Mouse (Mus musculus) NIH3T3 (cell line): ENCODE results near the gene Tm6sf2.

Source experiments
- DNase-seq: peaks from one replicate; pipeline ENCODE4 v3.0.0-alpha.2; 2012; ENCODE audit warnings: low read depth

The Tm6sf2 gene

DNA sequence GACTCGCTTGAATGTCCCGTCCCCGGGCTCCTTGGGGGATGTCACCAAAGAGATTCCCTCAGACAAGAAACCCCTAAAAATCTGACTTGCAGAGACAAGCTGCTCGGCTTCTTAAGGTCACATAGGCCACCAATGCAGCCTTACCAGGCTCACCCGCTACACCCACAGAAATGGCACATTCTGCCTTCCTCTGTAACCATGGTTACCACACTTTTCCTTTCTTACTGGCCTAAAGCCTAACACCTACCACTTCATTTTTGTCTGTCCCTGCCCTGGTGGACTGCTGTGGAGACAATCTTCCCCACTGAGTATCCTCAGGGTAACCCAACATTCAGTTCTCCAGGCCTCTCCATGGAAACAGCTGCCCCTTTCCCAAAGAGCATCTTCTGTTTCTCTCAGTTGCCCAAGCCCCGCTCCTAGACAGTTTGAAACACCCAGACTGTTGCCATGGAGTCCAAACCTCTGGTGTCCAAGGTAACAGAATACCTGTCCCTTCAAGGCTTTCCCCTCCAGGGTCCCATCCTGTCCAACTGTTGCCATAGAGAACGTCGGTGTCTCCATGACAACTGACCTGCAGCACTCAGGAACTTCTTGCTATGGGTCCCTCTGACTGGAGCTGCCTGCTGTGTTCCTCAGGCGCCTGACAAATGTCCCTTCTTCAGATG lies 16.7 kb downstream of the Tm6sf2 start:
- no peak for DNase-seq

- peak; percentile 76 for DNase-seq
Observed at GRCm38 (mm10) chr8:70092786-70093185, 20.1 kb downstream of the Tm6sf2 start.

DNA sequence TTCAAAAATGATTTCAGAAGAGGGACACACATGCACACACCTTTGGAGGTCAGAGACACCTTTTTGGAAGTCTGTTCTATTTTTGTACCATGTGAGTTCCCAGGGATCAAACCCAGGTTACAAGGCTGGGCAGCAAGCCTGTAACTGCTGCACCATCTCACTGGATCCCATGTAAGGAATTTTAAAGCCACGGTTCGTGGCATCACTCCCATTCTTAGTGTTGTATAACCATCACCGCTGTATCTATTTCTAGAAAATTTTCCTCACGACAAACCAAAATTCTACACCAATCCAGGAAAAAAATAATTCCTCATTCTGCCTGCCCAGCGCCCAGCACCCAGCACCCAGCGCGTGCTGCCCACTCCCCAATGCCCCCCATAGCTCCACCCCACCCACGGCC lies 26.6 kb downstream of the Tm6sf2 start:
- no peak for DNase-seq

GRCm38 (mm10) chr8:70100241-70100640 lies 27.5 kb downstream of the Tm6sf2 start:
- DNase-seq: no peak

GRCm38 (mm10) chr8:70104506-70104905 lies 31.8 kb downstream of the Tm6sf2 start:
- DNase-seq: peak; percentile 55

- no peak for DNase-seq
Observed at GRCm38 (mm10) chr8:70104922-70105321, 32.2 kb downstream of the Tm6sf2 start.

GRCm38 (mm10) chr8:70110451-70110850 lies 37.7 kb downstream of the Tm6sf2 start:
- no peak for DNase-seq

DNA sequence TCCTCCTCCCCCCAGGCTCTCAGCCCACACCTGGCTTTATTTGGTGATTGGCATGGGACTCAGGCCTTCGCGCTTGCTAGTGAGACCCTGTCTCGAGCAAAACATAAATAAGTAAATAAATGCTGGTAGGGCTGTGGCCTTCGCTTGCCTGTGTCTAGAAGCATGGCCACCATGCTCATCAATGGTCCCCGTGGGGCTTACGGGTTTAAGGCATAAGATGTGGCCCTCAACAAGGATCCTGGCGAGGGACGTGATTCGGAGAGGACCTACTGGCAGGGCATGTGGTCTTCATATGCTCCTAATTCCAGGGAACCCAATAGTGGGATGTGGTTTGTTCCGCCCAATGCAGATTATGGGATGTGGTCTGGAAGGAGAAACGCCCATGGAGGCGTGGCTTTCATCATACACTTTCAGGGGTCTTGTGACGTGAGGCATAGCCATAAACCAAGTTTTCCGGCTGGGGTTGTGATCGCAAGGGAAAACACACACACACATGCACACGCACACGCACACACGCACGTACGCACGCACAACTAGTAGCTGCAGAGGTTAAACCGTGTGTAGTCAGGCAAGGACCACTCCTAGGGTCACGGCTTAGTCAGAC lies 38.6 kb downstream of the Tm6sf2 start:
- no peak for DNase-seq

GRCm38 (mm10) chr8:70112401-70113016 lies 39.8 kb downstream of the Tm6sf2 start:
- no peak for DNase-seq

DNA sequence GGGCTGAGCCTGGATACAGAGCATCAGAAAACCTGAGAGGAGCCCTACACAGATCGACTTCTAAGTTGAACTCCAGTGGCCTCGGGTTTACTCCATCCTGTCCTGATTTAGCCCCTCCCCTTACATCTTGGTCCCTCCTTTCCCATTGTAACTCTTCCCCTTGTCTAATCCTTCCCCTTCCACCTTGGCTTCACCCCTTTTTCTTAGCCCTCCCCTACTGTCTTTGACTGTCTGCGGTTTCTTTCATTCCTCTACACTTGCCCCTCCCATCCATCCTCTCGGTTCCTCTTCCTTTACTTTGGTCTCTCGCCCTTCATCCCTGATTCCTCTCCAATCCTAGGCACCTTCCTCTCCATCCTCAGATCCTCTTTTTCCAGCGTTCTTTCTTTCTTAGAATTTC lies 41.8 kb downstream of the Tm6sf2 start:
- no peak for DNase-seq

DNA sequence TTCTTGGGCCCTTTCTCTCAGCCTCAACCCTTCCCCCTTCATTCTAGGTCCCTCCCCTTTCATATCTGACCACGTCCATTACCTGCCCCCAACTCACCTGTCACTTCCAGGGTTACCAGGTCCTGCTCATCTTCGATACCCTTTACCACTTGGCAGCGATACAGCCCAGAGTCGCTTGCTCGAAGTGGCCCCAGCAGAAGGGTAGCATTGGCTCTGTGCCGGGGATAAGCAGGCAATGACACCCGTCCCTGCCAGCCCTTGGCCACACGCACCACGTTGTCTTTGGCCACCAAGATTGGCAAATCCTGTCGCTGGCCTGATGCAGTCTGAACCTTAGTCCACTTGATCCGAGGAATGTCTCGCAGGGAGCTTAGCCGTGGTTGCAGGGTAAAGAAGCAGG lies 42.2 kb downstream of the Tm6sf2 start:
- no peak for DNase-seq

GRCm38 (mm10) chr8:70117611-70118010 lies 44.9 kb downstream of the Tm6sf2 start:
- peak; percentile 86 for DNase-seq

- no peak for DNase-seq
Observed at GRCm38 (mm10) chr8:70118726-70119700, 46.3 kb downstream of the Tm6sf2 start.

DNA sequence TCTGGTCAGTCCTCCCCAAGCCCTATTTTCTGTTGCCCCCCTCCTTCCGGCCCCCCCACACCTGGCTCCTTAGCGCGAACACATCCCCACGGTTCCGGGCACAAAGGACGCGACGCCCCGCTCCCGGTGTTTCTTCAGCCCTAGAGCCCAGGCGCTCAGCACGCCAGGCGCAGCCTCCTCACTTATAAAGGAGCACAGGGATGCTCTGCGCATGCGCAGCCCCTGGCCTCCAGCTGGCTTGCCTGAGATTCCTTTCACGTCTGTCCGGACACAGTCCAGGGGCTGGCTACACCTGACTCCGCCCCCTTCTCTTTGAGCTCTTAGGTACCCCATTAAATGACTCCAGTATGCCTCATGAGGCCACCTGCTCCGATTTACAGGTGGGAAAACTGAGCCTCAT lies 47.9 kb downstream of the Tm6sf2 start, which contains the start of gene Ncan:
Gene Ncan, minus strand, starts transcription at position 207 of the 400 bp plus-strand sequence.
- peak; percentile 68 for DNase-seq

DNA sequence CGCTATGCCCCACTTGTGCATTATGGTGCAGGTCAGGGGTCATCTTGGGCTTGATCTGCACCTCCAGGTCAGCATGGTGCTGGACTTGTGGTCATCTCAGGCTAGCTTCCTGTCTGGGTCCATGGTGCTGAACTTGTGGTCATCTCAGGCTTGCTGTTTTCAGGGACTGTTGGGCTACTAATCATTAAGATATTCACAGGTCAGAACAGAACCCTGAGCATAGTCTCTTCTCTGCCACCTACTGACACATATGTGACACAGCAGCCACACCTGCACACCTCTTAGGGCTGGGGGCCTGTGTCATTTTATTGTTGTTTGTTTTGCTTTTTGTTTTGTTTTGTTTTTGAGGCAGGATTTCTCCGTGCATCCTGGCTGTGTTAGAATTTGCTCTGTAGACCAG lies 50.1 kb downstream of the Tm6sf2 start:
- peak; percentile 46 for DNase-seq

GRCm38 (mm10) chr8:70124992-70125391 lies 52.3 kb downstream of the Tm6sf2 start:
- DNase-seq: no peak

- peak; percentile 70 for DNase-seq
Observed at GRCm38 (mm10) chr8:70128435-70128834, 55.7 kb downstream of the Tm6sf2 start.

GRCm38 (mm10) chr8:70129309-70129952 lies 56.7 kb downstream of the Tm6sf2 start:
- DNase-seq: peak; percentile 77
